Mouse (Mus musculus): Measurements from ENCODE around the gene Saysd1. TPM values are rescaled to one million over a fixed set of nuclear protein-coding genes. Genes with fewer than 3 reads are reported as not detected.

Saysd1 gene
- polyA plus RNA-seq, 1 experiment from 2014 or later = 7.7 TPM

DNA sequence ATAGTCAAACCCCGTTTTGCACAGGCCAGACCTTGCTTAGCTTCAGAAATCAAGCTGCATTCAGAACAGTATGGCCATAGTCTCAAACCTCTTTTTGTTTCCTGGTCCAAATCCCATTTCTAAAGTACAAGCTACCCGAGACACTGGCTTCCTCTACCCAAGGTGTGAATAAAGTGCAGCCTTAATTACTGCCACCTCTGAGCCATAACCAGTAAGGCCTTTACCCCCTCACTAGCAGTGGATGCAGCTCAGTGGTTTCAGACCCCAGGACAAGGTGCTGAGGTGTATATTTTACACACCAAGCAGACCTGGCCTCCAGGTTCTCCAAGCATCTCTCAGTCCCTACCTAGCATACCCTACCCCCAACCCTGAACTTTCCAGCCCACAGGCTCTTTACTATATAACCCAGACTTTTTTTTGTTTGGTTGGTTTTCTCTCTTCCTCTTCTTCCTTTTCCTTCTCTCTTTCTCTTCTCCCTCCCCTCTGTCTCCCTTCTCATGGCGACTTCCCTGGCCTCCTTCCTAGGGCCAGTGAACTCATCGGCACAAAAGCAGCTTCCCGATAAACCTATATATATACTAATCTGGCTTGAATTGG lies 56.3 kb downstream of the Saysd1 start:
- Histone ChIP-seq H3K9me3 (ENCODE audit: control insufficient read depth, low read length) (no peaks in the 10 kb centered on the region), H3K4me3 (ENCODE audit: low read depth, low read length) (peak overlapping the region; percentile 68), H3K4me1 (replicated peaks; ENCODE audit: control insufficient read depth, insufficient read depth, low read length) (peaks cover 29% of the 10 kb centered on the region), H3K27ac (ENCODE audit: low read depth, low read length) (peak overlapping the region; percentile 96), H3K27me3 (replicated peaks; ENCODE audit: control insufficient read depth, insufficient read depth, low read length) (no peaks in the 10 kb centered on the region), H3K9ac (ENCODE audit: low read depth, low read length) (peak overlapping the region; percentile 80), H3K4me2 (peak overlapping the region; percentile 76), H3K36me3 (ENCODE audit: control insufficient read depth, insufficient read depth, low read length) (no peaks in the 10 kb centered on the region)
- DNase-seq (ENCODE audit: low spot score) (no peak), ATAC-seq (replicated peaks; ENCODE audit: low FRiP score) (no peak)
- WGBS = 53% methylated on average over 5 of the region's 5 CpGs

DNA sequence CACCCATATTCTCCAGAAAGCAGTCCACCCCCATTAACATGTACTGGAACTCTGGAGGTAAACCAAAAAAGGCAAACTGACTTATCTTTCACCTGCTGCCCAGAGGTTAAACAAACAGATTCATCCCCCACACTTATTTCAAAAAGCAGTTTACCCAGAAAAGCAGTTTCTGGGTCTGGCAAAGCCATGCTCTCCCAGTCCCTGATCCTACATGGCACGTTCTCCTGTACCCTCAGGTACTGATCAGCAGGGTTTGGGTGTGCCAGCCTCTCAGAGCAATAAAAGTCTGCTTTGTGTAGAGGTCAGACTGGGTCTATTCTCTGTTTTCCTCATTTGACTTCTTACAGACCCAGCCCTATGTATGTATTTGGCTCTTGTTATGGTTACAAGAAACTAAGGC lies 57.2 kb downstream of the Saysd1 start:
- Histone ChIP-seq H3K4me3 (ENCODE audit: low read depth, low read length) (no peak overlapping the region), H3K9me3 (ENCODE audit: control insufficient read depth, low read length) (no peaks in the 10 kb centered on the region), H3K27ac (ENCODE audit: low read depth, low read length) (peak overlapping the region; percentile 96; the same call in 1 of the 2 replicates), H3K9ac (ENCODE audit: low read depth, low read length) (no peak overlapping the region), H3K27me3 (replicated peaks; ENCODE audit: control insufficient read depth, insufficient read depth, low read length) (no peaks in the 10 kb centered on the region), H3K4me2 (peak overlapping the region; percentile 12; the same call in 1 of the 2 replicates), H3K4me1 (replicated peaks; ENCODE audit: control insufficient read depth, insufficient read depth, low read length) (peaks cover 29% of the 10 kb centered on the region), H3K36me3 (ENCODE audit: control insufficient read depth, insufficient read depth, low read length) (no peaks in the 10 kb centered on the region)
- ATAC-seq (replicated peaks; ENCODE audit: low FRiP score) (no peak), DNase-seq (ENCODE audit: low spot score) (no peak)
- 67% methylated on average over 1 of the region's 1 CpGs for WGBS

DNA sequence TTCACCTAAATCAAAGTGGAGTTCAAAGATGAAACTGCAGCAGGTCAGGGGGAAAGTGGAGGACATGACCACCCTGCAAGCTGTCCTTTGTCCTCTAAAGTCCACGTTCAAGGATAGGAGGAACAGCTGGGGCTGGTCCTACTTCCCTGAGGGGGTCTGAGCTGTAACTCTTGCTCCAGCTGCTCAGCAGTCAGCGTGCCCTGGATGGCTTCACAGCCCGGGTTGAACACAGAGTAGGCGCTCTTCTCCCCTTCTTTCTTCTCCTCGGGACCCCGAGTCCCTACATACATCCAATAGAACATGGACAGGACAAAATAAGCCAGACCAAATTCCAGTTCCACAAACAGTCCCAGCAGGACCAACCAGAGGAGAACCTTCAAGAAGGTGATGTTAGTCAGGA lies 61.2 kb downstream of the Saysd1 start:
- Histone ChIP-seq H3K4me3 (ENCODE audit: low read depth, low read length) (no peak overlapping the region), H3K4me1 (replicated peaks; ENCODE audit: control insufficient read depth, insufficient read depth, low read length) (peaks cover 19% of the 10 kb centered on the region), H3K9me3 (ENCODE audit: control insufficient read depth, low read length) (no peaks in the 10 kb centered on the region), H3K36me3 (ENCODE audit: control insufficient read depth, insufficient read depth, low read length) (no peaks in the 10 kb centered on the region), H3K4me2 (no peak overlapping the region), H3K27ac (ENCODE audit: low read depth, low read length) (no peak overlapping the region), H3K9ac (ENCODE audit: low read depth, low read length) (no peak overlapping the region), H3K27me3 (replicated peaks; ENCODE audit: control insufficient read depth, insufficient read depth, low read length) (no peaks in the 10 kb centered on the region)
- no peak for ATAC-seq (replicated peaks; ENCODE audit: low FRiP score)
- WGBS = 86% methylated on average over 6 of the region's 6 CpGs
- DNase-seq (ENCODE audit: low spot score) = no peak

DNA sequence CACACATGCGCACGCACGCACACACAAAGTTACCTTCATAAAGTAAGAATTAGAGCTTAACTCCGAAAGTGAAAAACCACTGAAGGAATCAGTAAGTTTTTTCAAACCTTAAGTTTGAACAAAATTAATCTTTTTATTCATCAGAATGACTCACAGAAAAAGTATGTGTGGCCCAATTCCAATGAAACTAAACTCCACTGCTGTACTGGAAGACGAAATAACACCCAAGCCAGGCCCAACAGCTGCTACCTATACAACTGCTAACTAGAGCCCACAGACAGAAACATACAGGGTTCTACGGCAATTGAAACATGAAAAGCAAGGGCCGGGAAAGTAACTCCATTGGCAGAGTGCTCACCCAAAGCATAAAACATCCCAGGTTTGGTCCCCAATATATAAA lies 62.8 kb downstream of the Saysd1 start:
- Histone ChIP-seq H3K9ac (ENCODE audit: low read depth, low read length) (no peak overlapping the region), H3K4me3 (ENCODE audit: low read depth, low read length) (no peak overlapping the region), H3K27ac (ENCODE audit: low read depth, low read length) (no peak overlapping the region), H3K36me3 (ENCODE audit: control insufficient read depth, insufficient read depth, low read length) (no peaks in the 10 kb centered on the region), H3K4me2 (no peak overlapping the region), H3K27me3 (replicated peaks; ENCODE audit: control insufficient read depth, insufficient read depth, low read length) (no peaks in the 10 kb centered on the region), H3K4me1 (replicated peaks; ENCODE audit: control insufficient read depth, insufficient read depth, low read length) (peaks cover 9% of the 10 kb centered on the region; the same call in 1 of the 2 replicates), H3K9me3 (ENCODE audit: control insufficient read depth, low read length) (no peaks in the 10 kb centered on the region)
- ATAC-seq (replicated peaks; ENCODE audit: low FRiP score) (no peak), DNase-seq (ENCODE audit: low spot score) (no peak)
- WGBS = 94% methylated on average over 7 of the region's 7 CpGs

DNA sequence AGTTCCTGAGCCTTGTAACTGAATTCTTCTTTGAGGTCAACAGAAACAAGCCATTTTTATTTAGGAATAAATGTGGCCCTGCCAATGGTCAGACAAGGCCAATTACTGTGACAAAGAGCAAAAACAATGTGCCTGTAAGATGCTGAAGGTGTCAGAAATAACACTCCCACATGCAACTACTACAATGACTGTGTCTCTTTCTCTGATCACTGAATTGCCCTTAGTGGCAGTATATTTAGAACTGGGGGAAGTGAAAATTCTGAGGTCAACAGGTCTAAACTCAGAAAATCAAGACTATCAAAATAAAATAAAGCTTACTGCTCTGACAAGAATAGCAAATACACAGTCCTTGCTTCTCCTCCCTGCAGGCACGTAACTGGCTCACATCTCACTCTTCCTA lies 63.6 kb downstream of the Saysd1 start:
- no peak overlapping the region for H3K4me2 ChIP-seq
- WGBS = 70% methylated on average over 1 of the region's 1 CpGs
- H3K27me3 ChIP-seq (replicated peaks; ENCODE audit: control insufficient read depth, insufficient read depth, low read length) = no peaks in the 10 kb centered on the region
- no peaks in the 10 kb centered on the region for H3K36me3 ChIP-seq (ENCODE audit: control insufficient read depth, insufficient read depth, low read length)
- no peak overlapping the region for H3K27ac ChIP-seq (ENCODE audit: low read depth, low read length)
- peaks cover 1% of the 10 kb centered on the region; the same call in 1 of the 2 replicates for H3K4me1 ChIP-seq (replicated peaks; ENCODE audit: control insufficient read depth, insufficient read depth, low read length)
- no peaks in the 10 kb centered on the region for H3K9me3 ChIP-seq (ENCODE audit: control insufficient read depth, low read length)
- no peak for DNase-seq (ENCODE audit: low spot score)
- H3K9ac ChIP-seq (ENCODE audit: low read depth, low read length) = no peak overlapping the region
- no peak overlapping the region for H3K4me3 ChIP-seq (ENCODE audit: low read depth, low read length)
- ATAC-seq (replicated peaks; ENCODE audit: low FRiP score) = no peak

DNA sequence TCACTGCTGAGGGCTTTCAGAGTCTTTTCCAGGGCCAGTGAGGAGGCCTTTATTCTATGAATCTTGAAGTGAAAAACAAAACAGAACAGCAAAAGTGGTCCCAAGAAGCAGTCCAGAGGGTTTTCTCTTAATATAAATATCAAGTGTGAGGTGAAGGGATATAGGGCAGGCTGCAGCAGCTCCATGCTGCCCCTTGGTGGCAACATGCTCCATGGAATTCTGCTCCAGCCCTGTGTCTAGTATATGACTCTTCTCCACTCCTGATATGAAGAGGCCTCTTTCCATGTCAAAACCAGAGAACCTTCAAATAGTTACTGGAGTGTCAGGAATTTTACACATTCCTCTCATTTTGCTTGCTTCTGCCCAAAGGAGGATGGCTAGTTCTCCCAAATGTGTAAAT lies 67.7 kb downstream of the Saysd1 start:
- DNase-seq (ENCODE audit: low spot score) = no peak
- no peak overlapping the region for H3K9ac ChIP-seq (ENCODE audit: low read depth, low read length)
- H3K4me1 ChIP-seq (replicated peaks; ENCODE audit: control insufficient read depth, insufficient read depth, low read length) = no peaks in the 10 kb centered on the region

DNA sequence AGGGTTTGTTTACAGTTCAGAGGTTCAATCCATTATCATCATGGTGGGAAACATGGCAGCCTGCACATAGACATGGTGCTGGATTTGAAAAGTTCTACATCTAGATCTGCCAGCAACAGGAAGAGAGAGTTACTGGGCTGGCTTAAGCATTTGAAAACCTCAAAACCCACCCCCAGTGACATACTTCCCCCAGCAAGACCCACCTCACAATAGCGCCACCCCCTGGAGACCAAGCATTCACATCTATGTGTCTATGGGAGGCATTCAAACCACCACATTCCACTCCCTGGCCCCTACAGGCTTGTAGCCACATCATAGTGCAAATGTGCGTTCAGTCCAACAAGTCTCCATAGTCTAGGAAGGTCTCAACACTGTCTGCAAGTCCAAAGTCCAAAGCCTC lies 70.0 kb downstream of the Saysd1 start:
- no peak for DNase-seq (ENCODE audit: low spot score)
- ATAC-seq (replicated peaks; ENCODE audit: low FRiP score) = no peak
- Histone ChIP-seq H3K9me3 (ENCODE audit: control insufficient read depth, low read length) (no peaks in the 10 kb centered on the region), H3K27ac (ENCODE audit: low read depth, low read length) (no peak overlapping the region), H3K9ac (ENCODE audit: low read depth, low read length) (no peak overlapping the region), H3K27me3 (replicated peaks; ENCODE audit: control insufficient read depth, insufficient read depth, low read length) (no peaks in the 10 kb centered on the region), H3K4me2 (no peak overlapping the region), H3K4me1 (replicated peaks; ENCODE audit: control insufficient read depth, insufficient read depth, low read length) (no peaks in the 10 kb centered on the region), H3K4me3 (ENCODE audit: low read depth, low read length) (no peak overlapping the region), H3K36me3 (ENCODE audit: control insufficient read depth, insufficient read depth, low read length) (no peaks in the 10 kb centered on the region)
- WGBS = 83% methylated on average over 2 of the region's 2 CpGs

More for the DNA sequence above, 67.7 kb downstream of the Saysd1 start:
- Histone ChIP-seq H3K4me2 (no peak overlapping the region), H3K4me3 (ENCODE audit: low read depth, low read length) (no peak overlapping the region), H3K27ac (ENCODE audit: low read depth, low read length) (no peak overlapping the region), H3K9me3 (ENCODE audit: control insufficient read depth, low read length) (no peaks in the 10 kb centered on the region), H3K27me3 (replicated peaks; ENCODE audit: control insufficient read depth, insufficient read depth, low read length) (no peaks in the 10 kb centered on the region), H3K36me3 (ENCODE audit: control insufficient read depth, insufficient read depth, low read length) (no peaks in the 10 kb centered on the region)
- ATAC-seq (replicated peaks; ENCODE audit: low FRiP score) = no peak

DNA sequence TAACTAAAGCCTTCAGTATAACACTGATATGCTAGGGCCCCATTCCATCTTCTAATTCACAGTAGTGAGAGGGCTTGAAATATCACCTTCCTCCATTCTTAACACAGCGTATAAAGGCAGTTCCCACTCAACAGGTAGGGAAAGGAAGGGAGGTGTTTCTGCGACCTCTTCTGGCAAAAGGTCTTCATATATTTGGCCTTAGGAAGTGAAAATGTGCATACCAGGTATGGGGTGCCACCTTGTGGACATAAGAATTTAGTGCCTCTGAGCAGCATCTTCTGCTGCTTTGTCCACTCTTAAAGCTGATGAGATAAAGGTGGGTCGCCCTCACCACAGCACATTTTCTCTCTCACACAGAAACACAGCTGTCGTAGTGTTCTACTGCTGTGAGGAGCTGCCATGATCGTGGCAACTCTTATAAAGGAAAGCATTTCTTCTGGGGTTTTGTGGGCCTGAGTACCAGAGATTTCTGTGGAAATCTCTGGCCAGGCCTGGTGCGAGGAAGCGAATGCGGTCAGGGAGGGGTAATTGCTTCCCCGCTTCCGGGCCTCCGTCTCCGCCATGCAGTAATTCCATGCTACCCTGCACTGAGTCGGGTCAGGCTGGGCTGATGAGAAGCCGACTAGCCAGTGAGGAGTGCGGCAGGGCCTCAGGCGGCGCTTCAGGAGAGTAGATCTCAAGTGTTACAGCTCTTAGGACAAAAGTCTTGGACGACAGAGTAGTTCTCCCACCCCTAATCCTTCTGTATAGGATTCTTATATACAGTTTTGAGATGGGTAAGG lies 70.8 kb downstream of the Saysd1 start:
- H3K4me3 ChIP-seq (ENCODE audit: low read depth, low read length) = no peak overlapping the region
- 39% methylated on average over 18 of the region's 18 CpGs for WGBS
- H3K9ac ChIP-seq (ENCODE audit: low read depth, low read length) = no peak overlapping the region
- no peaks in the 10 kb centered on the region for H3K36me3 ChIP-seq (ENCODE audit: control insufficient read depth, insufficient read depth, low read length)
- DNase-seq (ENCODE audit: low spot score) (no peak), ATAC-seq (replicated peaks; ENCODE audit: low FRiP score) (0 out of 2 replicates have a peak, but pooled peaks have one; percentile 36)
- no peaks in the 10 kb centered on the region for H3K27me3 ChIP-seq (replicated peaks; ENCODE audit: control insufficient read depth, insufficient read depth, low read length)
- no peak overlapping the region for H3K27ac ChIP-seq (ENCODE audit: low read depth, low read length)
- H3K4me1 ChIP-seq (replicated peaks; ENCODE audit: control insufficient read depth, insufficient read depth, low read length) = no peaks in the 10 kb centered on the region
- no peak overlapping the region for H3K4me2 ChIP-seq
- no peaks in the 10 kb centered on the region for H3K9me3 ChIP-seq (ENCODE audit: control insufficient read depth, low read length)

DNA sequence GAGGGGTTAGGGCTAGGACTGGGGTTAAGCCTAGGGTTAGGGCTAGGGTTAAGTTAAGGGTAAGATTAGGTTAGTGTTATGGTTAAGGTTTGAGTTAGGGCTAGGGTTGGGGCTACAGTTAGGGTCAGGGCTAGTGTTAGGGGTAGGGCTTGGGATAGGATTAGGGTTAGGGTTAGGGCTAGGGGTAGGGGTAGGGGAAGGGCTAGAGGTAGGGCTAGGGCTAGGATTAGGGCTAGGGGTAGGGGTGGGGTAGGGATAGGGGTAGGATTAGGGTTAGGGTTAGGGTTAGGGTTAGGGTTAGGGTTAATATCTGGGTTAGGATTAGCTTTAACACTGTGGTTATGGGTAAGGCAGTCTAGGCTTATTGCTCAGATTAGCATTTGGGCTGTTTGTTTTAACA lies 73.6 kb downstream of the Saysd1 start:
- H3K27me3 ChIP-seq (replicated peaks; ENCODE audit: control insufficient read depth, insufficient read depth, low read length) = no peaks in the 10 kb centered on the region
- H3K4me3 ChIP-seq (ENCODE audit: low read depth, low read length) = no peak overlapping the region
- no peaks in the 10 kb centered on the region for H3K9me3 ChIP-seq (ENCODE audit: control insufficient read depth, low read length)
- no peak overlapping the region for H3K4me2 ChIP-seq
- no peaks in the 10 kb centered on the region for H3K4me1 ChIP-seq (replicated peaks; ENCODE audit: control insufficient read depth, insufficient read depth, low read length)
- no peak overlapping the region for H3K9ac ChIP-seq (ENCODE audit: low read depth, low read length)
- H3K36me3 ChIP-seq (ENCODE audit: control insufficient read depth, insufficient read depth, low read length) = no peaks in the 10 kb centered on the region
- DNase-seq (ENCODE audit: low spot score) = no peak
- ATAC-seq (replicated peaks; ENCODE audit: low FRiP score) = no peak
- no peak overlapping the region for H3K27ac ChIP-seq (ENCODE audit: low read depth, low read length)
